Mouse (Mus musculus) cerebellum, adult 2 months (tissue): ENCODE measurements at regions not wholly inside any gene's neighbourhood (a gene's known extent, or its start where the extent isn't known, plus 50 kb on each side); places are given as distances from the start of the nearest gene placed in this dataset.

Experiments used
- DNase-seq, 2 experiments: peaks; one replicate each; pipeline ENCODE4 v3.0.0; 2021
- H3K27ac ChIP-seq: fragments of 200-500 bp; 2 replicates; pipeline ENCODE4 v1.5.1; 2012; ENCODE audit warnings: low read length, control low read depth, inconsistent platforms; ENCODE audit not compliant: insufficient read depth
- H3K27me3 ChIP-seq: fragments of 200-500 bp; 2 replicates; pipeline ENCODE4 v1.6.1; 2012; ENCODE audit warnings: inconsistent platforms, mild to moderate bottlenecking, low read length, moderate library complexity; ENCODE audit not compliant: control insufficient read depth, insufficient read depth
- H3K4me1 ChIP-seq: fragments of 200-500 bp; 2 replicates; pipeline ENCODE4 v1.6.1; 2011; ENCODE audit warnings: low read length; ENCODE audit not compliant: control insufficient read depth, insufficient read depth
- H3K4me3 ChIP-seq: fragments of 200-500 bp; replicated peaks from 2 replicates; pipeline ENCODE3; 2011; ENCODE audit warnings: mild to moderate bottlenecking, low read depth, low read length, control low read depth; ENCODE audit not compliant: insufficient read depth
- CTCF ChIP-seq: fragments of 200-500 bp; IDR thresholded peaks from 2 replicates; pipeline ENCODE4 v1.5.1; 2011; ENCODE audit warnings: low read depth, mild to moderate bottlenecking, control low read depth, low read length, moderate library complexity, borderline replicate concordance; ENCODE audit not compliant: insufficient read depth
- POLR2A ChIP-seq: fragments of 200-500 bp; IDR thresholded peaks from 2 replicates; pipeline ENCODE4 v1.6.1; 2011; ENCODE audit warnings: low read length, control low read depth, borderline replicate concordance; ENCODE audit not compliant: insufficient read depth
- WGBS: fragments of 180-500 bp; shearing (Covaris S2); methylation state at CpG from one replicate; pipeline ENCODE4 v1.1.7; 2018; 5-methylcytosine and 5-hydroxymethylcytosine counted together

DNA sequence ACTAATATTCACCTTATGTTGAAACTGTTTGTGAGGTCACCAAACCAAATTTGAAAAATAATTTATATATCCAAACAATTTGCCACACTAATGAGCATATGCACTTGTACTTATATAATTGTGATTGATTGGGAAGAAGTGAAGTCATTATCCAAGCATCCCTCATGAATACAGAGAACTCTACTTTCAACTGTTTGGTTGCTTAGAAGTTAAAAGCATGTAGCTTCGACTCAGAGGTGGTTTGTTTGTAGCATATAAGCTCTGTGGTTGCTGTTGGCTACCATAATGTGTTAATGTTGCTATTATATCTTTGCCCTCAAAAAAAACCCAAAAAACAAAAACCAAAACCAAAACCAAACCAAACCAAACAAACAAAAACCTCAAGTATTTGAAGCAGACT, 54.7 kb upstream of the Lin7a start:
- no peaks in the 10 kb centered on the region for H3K4me1 ChIP-seq
- TF ChIP-seq CTCF (no peak), POLR2A (no peak)
- no peak overlapping the region for H3K27ac ChIP-seq
- no peak overlapping the region for H3K4me3 ChIP-seq
- H3K27me3 ChIP-seq = no peaks in the 10 kb centered on the region
- 79% methylated on average over 1 of the region's 1 CpGs for WGBS
- no peak for DNase-seq

DNA sequence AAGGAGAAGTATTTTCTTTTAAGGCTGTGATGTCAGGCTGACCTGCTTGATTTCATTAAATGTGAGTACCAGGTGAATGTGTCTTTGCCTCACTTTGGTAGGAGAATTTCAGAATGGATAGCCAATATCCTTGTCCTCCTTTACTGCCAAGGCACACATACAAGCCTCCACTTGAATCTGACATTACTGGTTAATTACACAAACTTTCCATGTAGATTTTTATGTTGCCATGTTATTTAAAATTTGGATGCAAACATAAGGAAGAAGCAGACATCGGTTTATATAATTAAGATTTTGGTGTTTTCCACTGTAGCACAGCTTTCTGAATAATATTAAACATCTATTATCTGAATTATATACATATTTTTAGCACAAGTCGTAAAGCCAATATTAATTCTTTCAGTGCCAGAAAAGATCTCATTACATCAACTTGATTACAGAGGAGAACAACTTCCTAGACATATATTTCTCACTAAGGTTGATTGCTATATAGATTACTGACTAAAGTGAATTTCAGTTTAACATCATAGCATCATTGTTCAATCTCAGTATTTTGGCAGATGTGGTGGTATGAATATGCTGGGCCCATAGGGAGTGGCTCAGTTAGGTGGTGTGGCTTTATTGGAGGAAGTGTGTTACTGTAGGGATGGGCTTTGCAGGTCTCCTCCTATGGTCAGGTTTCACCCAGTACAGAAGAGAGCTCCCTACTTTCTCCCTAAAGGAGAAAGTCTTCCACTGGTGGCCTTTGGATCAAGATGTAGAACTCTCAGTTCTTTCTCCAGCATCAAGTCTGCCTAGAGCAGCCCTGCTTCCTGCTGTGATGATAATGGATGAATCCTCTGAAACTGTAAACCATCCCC, 53.9 kb upstream of the Lin7a start:
- H3K27me3 ChIP-seq = no peaks in the 10 kb centered on the region
- H3K4me3 ChIP-seq = no peak overlapping the region
- no peak for DNase-seq
- WGBS = 94% methylated on average over 2 of the region's 2 CpGs
- H3K27ac ChIP-seq = no peak overlapping the region
- no peaks in the 10 kb centered on the region for H3K4me1 ChIP-seq
- TF ChIP-seq CTCF = no peak
- TF ChIP-seq POLR2A = no peak

DNA sequence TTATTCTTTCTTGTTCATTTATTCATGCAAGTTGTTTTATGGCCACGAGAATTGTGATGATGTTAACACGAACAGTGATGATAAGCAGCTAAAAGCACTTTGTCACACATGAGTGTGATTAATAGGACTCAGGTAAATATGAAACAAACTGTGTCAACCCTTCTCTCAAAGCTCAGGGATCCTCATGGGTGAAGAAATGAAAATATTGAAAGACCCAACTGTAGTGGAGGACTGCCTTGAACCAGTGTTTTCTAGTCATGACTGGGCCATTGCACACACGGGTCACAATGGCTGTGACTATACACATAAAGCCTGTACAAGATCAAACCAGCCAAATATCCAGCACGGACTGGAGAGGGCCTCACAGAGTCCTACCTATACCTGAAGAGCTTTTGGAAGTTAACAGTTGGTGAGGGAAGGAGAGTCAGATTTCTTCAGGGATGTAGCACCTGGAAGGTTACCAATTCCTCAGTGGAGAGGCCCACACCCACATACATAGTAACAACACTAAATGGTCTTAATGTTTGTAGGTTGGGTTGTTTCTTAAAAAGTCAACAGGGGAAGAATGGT, 52.5 kb upstream of the Lin7a start:
- H3K4me3 ChIP-seq = no peak overlapping the region

DNA sequence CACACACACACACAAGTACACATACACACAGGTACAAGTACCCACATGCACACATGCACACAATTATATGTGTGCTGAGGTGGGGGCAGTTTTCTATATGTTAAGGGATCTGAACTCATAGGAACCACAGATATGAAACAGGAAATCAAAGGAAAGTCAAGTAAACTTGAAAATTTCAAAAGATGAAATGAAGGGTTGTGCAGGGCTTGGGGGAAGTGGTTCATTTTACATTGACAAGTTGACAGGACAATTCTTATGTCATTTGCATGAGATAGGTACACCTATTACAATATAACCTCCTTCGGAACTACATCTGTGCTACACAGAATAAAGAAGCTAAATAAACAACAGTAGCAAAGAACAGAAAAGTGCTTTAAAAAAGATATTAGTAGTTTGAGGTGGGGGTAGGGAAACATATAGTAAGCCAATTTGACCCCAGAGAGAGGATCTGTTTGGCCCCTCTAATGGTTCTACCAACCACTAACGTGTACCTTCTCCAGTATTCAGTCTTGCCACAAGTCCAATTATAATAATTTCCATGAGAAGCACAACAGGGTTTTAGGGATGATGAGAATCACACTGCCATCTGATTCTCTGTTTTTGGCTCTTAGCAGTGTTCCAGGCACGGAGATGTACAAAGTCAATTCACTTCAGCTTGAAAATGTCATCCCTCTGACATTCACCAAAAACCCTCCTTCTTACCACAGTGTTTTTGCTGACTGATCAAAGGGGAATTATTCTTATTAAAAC, 51.7 kb upstream of the Lin7a start:
- 89% methylated on average over 3 of the region's 3 CpGs for WGBS

More for the DNA sequence above, 52.5 kb upstream of the Lin7a start:
- WGBS = 88% methylated on average over 4 of the region's 4 CpGs
- no peak for DNase-seq
- TF ChIP-seq CTCF (no peak), POLR2A (no peak)
- no peak overlapping the region for H3K27ac ChIP-seq
- no peaks in the 10 kb centered on the region for H3K4me1 ChIP-seq
- H3K27me3 ChIP-seq = no peaks in the 10 kb centered on the region

DNA sequence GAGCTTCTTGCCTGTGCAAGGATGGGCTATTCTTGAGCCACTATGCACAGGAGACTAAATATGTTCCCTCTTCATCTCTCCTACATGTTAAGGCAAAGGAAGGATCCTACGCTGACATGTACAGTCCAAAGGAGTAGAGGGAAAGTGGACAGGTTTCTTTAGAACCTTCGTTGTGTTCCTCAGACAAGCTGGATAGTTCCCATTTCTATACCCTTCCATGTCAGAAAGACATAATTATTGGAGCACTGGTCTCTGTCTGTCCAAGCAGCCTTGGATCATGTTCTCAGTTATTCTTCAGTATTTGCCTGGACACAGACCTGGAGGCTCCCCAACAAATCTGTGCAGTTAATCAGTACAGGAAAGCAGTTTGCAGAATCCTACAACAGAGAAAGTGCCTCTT, 51.0 kb upstream of the Lin7a start:
- no peaks in the 10 kb centered on the region for H3K4me1 ChIP-seq
- DNase-seq = no peak
- no peak overlapping the region for H3K4me3 ChIP-seq
- WGBS = 87% methylated on average over 2 of the region's 2 CpGs
- H3K27me3 ChIP-seq = no peaks in the 10 kb centered on the region
- no peak overlapping the region for H3K27ac ChIP-seq
- no peak for TF ChIP-seq CTCF
- no peak for TF ChIP-seq POLR2A

More for the DNA sequence above, 51.7 kb upstream of the Lin7a start:
- Histone ChIP-seq H3K4me1 (no peaks in the 10 kb centered on the region), H3K27ac (no peak overlapping the region), H3K27me3 (no peaks in the 10 kb centered on the region), H3K4me3 (no peak overlapping the region)
- no peak for DNase-seq
- TF ChIP-seq CTCF (no peak), POLR2A (no peak)

DNA sequence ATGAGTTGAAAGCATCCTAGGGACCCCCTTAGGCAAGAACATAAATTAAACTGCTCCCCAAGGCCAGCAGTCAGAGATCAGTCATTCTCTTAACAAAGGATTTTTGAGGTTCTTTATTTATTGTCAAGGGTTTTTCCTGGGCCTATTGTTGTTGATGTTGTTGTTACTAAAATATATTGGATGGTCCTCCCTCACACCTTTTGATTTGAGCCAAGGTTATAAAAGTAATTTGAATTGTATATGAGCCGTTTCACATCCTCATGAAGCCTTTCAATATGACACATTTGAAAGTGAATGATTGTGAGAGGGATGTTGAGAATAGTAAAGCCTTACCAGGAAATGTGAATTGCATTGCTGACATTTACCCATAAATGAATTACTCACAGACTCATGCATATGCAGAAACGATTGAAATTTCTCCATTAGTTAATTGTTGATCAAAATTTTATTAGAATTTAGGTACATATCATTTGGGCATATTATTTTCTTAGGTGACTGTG, 50.3 kb upstream of the Lin7a start:
- Histone ChIP-seq H3K4me1 (no peaks in the 10 kb centered on the region), H3K4me3 (no peak overlapping the region), H3K27me3 (no peaks in the 10 kb centered on the region), H3K27ac (no peak overlapping the region)
- TF ChIP-seq POLR2A (no peak), CTCF (no peak)
- DNase-seq = no peak
- WGBS = 69% methylated on average over 2 of the region's 2 CpGs
